Mouse (Mus musculus) monocyte, adult 59 days (primary cell): ENCODE measurements around the gene Olfr810. TPM values are rescaled to one million over a fixed set of nuclear protein-coding genes. Genes with fewer than 3 reads are reported as not detected.

Experiments
- total RNA-seq, 2 experiments: library from RNA; stranded (reverse); gene quantifications; one replicate each; pipeline ENCODE4 v1.2.4; 2023

Gene Olfr810
- not detected for total RNA-seq

GRCm38 (mm10) chr10:129794817-129795216 lies at the start of gene Olfr810:
Olfr810 (minus strand) TSS chr10:129794917.

GRCm38 (mm10) chr10:129804296-129804695 lies 9.6 kb upstream of the Olfr810 start, which contains the start of gene Olfr811:
Olfr811 (minus strand) TSS chr10:129804396.

GRCm38 (mm10) chr10:129774338-129774737 lies 20.4 kb downstream of the Olfr810 start, which contains the start of gene Olfr809:
Olfr809 (plus strand) TSS chr10:129774638.

GRCm38 (mm10) chr10:129765182-129765581 lies 29.5 kb downstream of the Olfr810 start, which contains the start of gene Olfr808:
Olfr808 (plus strand) TSS chr10:129765482.

GRCm38 (mm10) chr10:129757693-129758092 lies 37.0 kb downstream of the Olfr810 start, which contains the start of gene Olfr807:
Olfr807 (minus strand) TSS chr10:129757793.

GRCm38 (mm10) chr10:129741821-129742220 lies 52.9 kb downstream of the Olfr810 start, which contains the start of gene Olfr806:
Olfr806 (minus strand) TSS chr10:129741921.

Other genes with a start within 250 kb of the Olfr810 start
- not detected for gene Olfr794, start 227.3 kb downstream of the Olfr810 start, total RNA-seq
- gene Olfr796, start 182.3 kb downstream of the Olfr810 start, total RNA-seq: not detected
- gene Olfr798, start 167.0 kb downstream of the Olfr810 start, total RNA-seq: not detected
- gene Olfr799, start 157.4 kb downstream of the Olfr810 start, total RNA-seq: not detected
- not detected for gene Olfr800, start 137.2 kb downstream of the Olfr810 start, total RNA-seq
- gene Olfr801, start 121.1 kb downstream of the Olfr810 start, total RNA-seq: not detected
- not detected for gene Olfr802, start 106.7 kb downstream of the Olfr810 start, total RNA-seq
- not detected for gene Olfr803, start 100.6 kb downstream of the Olfr810 start, total RNA-seq
- gene Olfr804, start 91.7 kb downstream of the Olfr810 start, total RNA-seq: not detected
- not detected for gene Olfr805, start 65.5 kb downstream of the Olfr810 start, total RNA-seq
- gene Olfr806, start 53.0 kb downstream of the Olfr810 start, total RNA-seq: not detected
- gene Olfr807, start 37.1 kb downstream of the Olfr810 start, total RNA-seq: not detected
- gene Olfr808, start 29.4 kb downstream of the Olfr810 start, total RNA-seq: not detected
- gene Olfr809, start 20.3 kb downstream of the Olfr810 start, total RNA-seq: not detected
- gene Olfr811, start 9.5 kb upstream of the Olfr810 start, total RNA-seq: not detected
- not detected for gene Olfr812, start 51.2 kb upstream of the Olfr810 start, total RNA-seq
- not detected for gene Olfr813, start 60.5 kb upstream of the Olfr810 start, total RNA-seq
- not detected for gene Olfr814, start 84.9 kb upstream of the Olfr810 start, total RNA-seq
- not detected for gene Olfr815, start 111.0 kb upstream of the Olfr810 start, total RNA-seq
- not detected for gene Olfr816, start 120.7 kb upstream of the Olfr810 start, total RNA-seq
- gene Olfr818, start 154.2 kb upstream of the Olfr810 start, total RNA-seq: not detected
- gene Olfr819, start 172.3 kb upstream of the Olfr810 start, total RNA-seq: not detected
- gene Olfr247, start 181.2 kb upstream of the Olfr810 start, total RNA-seq: not detected
- gene Gm10310, start 190.1 kb upstream of the Olfr810 start, total RNA-seq: not detected
- not detected for gene Olfr820, start 217.7 kb upstream of the Olfr810 start, total RNA-seq
- gene Olfr821, start 235.4 kb upstream of the Olfr810 start, total RNA-seq: not detected